Mouse (Mus musculus): ENCODE results near the gene Ola1.

Ola1 gene

DNA sequence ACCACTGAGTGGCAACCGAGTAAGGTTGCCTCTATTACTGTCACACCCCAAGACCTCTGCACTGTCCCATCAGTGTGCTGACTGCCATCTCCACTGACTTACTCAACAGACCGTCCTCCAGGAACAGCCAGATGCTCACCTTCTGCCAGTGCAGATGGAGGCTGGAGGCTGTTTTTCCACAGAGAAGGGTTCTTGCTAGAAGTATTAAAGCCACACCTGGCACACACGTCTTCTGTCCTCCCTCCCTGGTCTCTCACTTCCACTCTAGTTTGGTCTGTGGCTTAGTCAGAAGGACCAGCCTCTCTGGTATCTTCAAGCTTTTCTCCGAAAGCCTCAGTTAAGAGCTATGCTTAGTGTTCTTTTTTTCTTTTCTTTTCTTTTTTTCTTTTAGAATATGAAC is 168.7 kb downstream of the Ola1 start:
- in situ Hi-C loops (cut with MboI; ENCODE audit: low pct_unique_long_range_greater_than_20kb in 1 of 2, low sequenced_read_pairs in 2 of 2, unreplicated experiment in 1 of 2), result loop anchor here in 1 of 2 experiments (5.0 to 25.0 kb wide), 3 partner anchors 73 to 538 kb away; no protein-coding TSS in a partner anchor

DNA sequence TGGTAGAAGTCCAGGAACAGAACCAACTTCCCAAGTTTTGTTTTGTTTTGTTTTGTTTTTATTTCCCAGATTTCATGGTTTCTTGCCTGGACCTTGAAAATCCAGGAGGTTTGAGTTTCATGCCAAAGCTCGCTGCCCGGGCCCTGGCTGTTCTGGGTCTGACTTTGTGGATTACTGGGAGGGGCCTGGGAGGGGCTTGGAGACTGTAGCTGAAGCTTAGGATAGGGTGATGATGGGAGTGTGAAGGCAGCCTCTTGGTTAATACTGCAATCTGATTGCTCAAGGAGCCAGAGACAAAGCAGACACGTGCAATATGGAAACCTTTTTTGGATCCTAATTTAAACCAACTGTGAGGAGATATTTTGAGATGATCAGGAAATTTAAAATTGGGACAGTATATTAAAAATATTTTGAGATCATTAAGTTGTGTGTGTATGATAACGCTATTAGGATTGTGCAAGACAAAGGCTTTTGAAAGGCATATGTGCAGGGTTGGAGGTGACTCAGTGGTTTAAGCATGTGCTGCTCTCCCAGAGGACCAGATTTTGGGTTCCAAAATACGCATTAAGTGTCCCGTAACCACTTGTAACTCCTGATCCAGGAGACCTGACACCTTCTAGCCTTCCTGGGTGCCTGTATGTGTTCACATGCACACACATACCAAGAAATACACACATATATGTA is 169.6 kb downstream of the Ola1 start:
- in situ Hi-C loops (cut with MboI; ENCODE audit: low pct_unique_long_range_greater_than_20kb in 1 of 2, low sequenced_read_pairs in 2 of 2, unreplicated experiment in 1 of 2), result no loop called here

DNA sequence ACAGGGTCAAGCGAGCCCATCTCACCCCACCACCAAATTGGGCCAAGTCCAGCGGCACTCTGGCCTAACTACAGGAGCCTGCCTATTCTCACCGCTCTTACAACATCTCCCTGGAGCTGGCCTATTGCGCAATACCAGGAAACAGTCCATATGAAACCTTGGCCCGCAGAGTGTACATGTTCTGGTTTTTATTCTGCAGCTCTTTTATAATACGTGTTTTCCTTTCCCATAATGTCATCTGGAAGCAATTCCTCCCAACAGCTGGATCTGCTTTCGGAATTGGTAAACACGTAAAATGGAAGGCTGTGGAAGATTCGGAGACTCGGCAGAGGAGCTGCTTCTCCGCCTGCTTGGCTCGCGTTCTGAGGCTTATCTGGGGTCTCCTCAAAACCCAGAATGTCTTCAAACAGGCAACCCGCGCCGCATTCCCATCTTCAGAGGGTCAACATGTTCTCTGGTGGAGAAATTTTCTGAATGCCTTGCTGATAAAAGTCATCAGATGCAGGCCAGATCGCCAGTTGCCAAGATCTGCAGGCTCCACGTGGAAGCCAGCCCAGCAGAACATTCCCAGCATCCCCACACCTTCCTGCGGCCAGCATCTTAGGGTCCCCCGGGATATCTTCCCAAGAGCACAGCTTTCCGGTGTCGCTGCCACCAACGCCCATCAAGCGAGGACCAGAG is 171.5 kb downstream of the Ola1 start:
- in situ Hi-C loops (cut with MboI; ENCODE audit: low pct_unique_long_range_greater_than_20kb in 1 of 2, low sequenced_read_pairs in 2 of 2, unreplicated experiment in 1 of 2), result no loop called here

DNA sequence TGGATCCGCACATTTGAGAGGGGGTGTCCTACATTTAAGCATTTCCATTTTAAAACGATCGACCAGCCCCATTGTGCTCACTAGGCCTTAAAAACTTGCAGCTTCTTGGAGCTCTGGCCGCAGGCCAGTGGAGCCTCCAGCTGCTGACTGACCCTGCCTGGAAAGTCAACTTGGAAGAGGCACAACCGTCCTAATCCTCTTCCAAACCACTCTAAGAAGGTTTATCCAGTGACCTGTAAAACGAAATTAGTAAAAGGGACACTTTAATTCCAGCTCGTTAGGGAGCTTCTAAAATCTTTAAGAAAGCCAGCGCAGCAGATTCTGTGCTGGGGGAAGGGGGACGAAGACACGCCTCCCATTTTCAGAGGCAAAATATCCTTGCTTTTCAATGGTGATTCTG is 172.1 kb downstream of the Ola1 start:
- in situ Hi-C loops (cut with MboI; ENCODE audit: low pct_unique_long_range_greater_than_20kb in 1 of 2, low sequenced_read_pairs in 2 of 2, unreplicated experiment in 1 of 2), result no loop called here

DNA sequence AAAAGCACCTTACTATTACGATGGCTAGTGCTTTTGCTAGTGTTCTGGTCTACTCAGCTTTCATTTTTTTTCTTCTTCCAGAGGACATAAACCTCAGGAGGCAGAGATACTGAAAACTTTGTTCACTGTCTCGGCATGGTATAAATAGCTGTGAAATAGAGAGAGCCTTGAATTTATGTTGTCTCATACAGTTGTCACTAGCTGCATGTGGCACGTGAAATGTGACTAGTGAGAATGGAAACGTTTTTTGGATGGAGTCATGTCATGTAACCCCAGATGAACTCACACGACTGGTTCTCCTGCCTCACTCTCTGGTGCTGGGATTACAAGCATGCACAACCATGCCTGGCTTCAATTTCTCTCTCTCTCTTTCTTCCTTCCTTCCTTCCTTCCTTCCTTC is 173.2 kb downstream of the Ola1 start:
- in situ Hi-C loops (cut with MboI; ENCODE audit: low pct_unique_long_range_greater_than_20kb in 1 of 2, low sequenced_read_pairs in 2 of 2, unreplicated experiment in 1 of 2), result no loop called here
